Mouse (Mus musculus) thymus, postnatal 4 days (tissue): Measurements from ENCODE around the gene Tnni2.

Experiments
- DNase-seq: peaks from one replicate; pipeline ENCODE4 v3.0.0; 2021

Gene Tnni2

DNA sequence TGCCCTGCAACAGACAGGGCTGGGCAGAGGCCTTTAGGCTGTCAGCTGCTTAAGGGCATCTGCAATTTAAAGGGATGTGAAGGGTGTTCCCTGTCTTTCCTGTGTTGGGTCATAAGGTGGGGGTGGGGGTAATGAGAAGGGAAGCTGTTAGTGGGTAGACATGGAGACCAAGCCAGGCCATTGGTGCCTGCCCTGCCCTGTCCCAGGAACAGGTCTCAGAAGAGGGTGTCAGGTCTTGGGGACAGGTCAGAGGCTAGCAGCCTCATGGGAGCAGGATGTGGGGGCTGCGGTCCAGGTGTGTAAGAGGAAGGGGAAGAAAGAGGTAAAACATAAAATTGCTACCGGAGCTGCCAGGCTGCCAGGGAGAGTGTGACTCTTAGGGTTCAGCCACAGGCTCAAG is 19.8 kb downstream of the Tnni2 start:
- peak; percentile 61 for DNase-seq

- DNase-seq, result peak; percentile 58
Observed at GRCm38 (mm10) chr7:142462190-142462589, 20.6 kb downstream of the Tnni2 start.

DNA sequence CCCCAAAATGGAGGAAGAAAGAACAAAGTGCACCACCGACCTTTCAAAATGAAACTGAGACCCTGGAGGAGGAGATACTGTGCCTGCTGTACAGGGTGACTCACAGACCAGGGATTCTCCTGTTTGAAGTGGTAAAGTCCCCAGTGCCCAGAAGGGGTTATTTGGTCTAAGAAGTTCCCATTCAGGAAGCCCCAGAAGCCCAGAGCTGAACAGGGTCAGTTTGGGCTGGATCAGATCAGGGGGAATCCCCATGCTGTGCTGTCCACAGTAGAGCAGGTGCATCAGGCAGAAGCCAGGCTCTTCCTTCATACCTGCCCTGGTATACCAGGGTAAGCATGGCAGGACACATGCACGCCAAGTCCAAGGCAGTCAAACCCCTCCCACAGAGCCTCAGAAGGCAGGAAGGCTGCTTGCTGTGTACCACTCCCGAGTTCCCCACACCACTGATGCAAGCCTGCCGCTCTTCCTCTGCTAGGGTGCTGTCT is 21.0 kb downstream of the Tnni2 start:
- DNase-seq, result peak; percentile 59

DNA sequence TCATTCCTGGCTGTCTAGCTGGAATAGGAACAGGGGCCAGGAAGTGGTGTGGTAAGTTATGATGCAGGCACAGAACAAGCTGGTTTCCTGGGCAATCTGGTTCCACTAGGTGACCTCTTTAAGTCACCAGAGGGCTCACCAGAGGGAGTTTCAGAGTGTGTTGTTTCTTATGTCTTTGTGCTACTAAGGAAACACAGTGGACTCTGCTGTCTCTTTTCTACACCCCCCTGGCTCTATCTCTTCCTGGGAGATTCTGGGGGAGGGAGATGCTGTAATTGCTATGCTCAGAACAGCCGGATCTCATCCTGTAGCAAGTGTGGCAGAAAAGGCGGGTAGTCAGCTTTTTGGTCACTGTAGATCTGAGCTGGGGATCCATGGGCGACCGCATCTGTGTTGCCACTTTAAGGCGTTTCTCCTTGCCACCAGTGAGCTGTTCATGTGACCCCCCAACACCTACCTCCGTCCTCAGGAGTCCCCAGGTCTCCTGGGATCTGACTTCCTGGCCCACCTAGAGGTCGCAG is 28.6 kb downstream of the Tnni2 start:
- peak; percentile 5 for DNase-seq

GRCm38 (mm10) chr7:142470808-142471413 is 29.3 kb downstream of the Tnni2 start:
- peak; percentile 9 for DNase-seq

- DNase-seq, result peak; percentile 7
Observed at GRCm38 (mm10) chr7:142471414-142471861, 29.8 kb downstream of the Tnni2 start.

GRCm38 (mm10) chr7:142471884-142472570 is 30.4 kb downstream of the Tnni2 start:
- peak; percentile 12 for DNase-seq

DNA sequence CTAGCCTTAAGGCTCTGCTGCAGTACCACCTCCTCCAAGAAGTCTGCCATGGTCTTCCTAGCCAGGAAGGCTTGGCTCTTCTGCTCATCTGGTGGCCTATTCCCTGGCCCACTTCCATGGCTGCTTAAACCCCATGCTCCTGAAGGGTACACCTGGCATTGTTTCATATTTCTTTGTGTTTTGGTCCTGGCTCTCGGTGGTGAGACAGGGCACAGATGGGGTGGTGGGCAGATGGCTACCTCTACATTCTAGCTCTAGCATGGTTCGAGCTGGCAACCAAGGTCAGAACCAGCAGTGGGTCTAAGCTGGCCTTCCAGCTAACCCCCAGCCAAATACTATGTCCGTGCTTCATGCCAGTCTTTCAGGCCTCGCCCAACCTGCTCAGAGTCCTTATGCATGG is 31.3 kb downstream of the Tnni2 start:
- DNase-seq, result no peak

GRCm38 (mm10) chr7:142473476-142473875 is 31.9 kb downstream of the Tnni2 start:
- DNase-seq, result peak; percentile 4

DNA sequence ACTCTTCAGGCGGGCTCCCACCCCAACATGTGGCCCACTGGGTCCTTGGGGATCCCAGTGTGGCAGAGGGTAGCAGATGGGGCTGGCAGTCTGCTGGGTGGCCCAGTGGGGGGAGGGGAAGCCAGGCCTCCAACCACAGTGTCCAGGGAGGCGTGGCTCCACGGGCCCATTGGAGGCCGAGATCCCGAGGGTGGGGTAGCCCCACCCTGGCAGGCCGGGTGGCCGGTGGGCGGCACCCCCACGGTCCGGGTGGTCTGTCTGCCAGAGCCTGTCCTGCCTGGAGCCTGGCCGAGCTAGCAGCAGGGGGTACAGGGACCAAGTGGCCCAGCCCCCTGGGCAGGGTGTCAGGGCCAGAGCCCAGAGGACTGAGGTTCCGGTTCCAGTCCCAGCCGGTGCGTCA is 33.2 kb downstream of the Tnni2 start:
- DNase-seq, result peak; percentile 33

GRCm38 (mm10) chr7:142475641-142476040 is 34.0 kb downstream of the Tnni2 start:
- DNase-seq, result no peak

DNA sequence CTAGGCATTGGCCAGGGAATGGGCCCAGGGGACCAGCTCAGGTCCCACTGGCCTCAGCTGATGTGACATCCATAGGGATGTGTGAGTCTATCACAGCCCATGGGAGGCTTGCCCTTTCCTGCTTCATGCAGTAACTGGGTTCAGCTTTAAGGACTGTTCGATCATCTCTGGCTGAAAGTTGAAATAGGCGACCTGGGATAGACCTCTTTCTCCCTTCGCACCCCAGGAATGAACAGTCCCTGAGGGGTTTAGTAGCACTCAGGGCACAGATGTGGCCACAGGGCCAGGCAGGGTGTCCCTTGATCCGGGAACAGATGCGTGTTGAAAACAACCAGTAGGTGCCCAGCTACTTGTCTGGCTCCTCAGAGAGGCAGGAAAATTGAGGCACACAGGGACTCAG is 34.7 kb downstream of the Tnni2 start:
- DNase-seq, result no peak

GRCm38 (mm10) chr7:142476795-142477452 is 35.3 kb downstream of the Tnni2 start:
- DNase-seq, result no peak

DNA sequence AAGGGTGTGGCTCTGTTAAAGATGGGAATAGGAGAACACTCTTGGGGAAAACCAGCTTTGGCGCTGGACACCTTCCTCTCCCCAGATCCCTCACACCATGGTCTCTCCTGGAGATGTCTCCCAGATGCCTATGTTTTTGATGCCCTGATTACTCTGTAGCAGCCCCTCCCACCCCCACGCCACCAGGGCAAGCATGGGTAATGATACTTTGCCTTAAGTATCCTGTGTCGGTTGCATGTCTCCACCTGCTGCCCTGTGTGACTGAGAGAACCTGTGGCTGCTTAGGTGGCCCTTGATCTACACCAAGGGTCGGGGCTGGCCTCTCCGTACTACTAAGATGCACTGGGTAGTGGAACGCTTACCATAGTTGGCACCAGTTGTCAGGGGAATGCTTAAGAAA is 36.4 kb downstream of the Tnni2 start:
- DNase-seq, result no peak

DNA sequence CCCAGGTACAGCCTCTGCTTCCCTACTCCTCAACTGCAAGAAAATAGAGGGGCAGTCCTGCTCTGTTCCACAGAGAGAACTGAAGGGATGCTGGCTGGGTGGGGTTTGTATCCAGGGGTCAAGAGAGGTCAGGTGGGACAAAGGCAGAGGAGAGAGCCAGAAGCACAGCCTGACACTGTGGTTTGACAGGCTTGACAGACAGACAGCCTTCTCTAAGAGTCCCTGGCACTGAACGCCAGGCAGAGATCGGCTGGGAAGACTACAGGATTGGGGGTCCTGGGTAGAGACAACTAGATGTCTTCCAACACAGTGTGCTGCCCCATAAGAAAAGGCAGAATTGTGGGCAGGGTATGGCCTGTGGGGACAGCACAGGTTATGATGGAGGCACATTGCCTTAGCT is 37.0 kb downstream of the Tnni2 start:
- DNase-seq, result no peak

DNA sequence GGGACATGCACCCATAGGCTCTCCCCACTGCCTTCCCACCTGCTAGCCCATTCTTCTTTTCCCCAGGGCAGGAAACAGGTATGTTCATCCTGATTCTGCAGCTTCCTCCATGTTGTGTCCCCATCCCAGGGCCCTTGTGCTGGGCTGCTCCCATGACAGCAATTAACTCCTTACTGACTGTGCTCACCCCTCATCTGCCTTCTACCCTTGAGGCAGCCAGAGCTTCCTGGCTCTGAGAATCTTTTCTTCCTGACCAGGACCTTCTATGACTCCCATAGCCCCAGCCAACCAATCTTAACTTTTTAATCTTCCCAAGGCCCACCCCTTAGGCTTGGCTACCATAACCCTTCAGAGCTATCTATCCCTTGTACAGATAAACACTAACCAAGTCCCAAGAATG is 37.7 kb downstream of the Tnni2 start:
- DNase-seq, result no peak

DNA sequence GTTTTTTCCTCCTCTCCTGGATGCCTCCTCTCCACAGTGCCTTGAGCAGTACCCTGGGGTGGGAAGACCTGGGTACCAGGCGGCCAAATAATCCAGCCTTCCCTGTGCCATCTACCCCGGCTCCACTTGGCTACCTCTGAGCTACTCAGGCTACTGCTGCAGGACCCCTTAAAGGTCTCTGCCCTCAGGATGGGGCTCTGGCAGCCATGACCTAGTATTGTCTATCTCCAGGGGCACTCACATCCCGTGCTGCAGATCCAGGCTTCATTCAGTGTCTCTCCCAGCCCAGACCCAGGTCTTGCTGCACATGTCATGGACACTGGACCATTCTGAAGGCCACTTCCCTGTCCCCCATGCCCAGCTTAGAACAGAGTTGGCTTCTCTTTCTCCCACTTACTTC is 38.3 kb downstream of the Tnni2 start:
- no peak for DNase-seq

DNA sequence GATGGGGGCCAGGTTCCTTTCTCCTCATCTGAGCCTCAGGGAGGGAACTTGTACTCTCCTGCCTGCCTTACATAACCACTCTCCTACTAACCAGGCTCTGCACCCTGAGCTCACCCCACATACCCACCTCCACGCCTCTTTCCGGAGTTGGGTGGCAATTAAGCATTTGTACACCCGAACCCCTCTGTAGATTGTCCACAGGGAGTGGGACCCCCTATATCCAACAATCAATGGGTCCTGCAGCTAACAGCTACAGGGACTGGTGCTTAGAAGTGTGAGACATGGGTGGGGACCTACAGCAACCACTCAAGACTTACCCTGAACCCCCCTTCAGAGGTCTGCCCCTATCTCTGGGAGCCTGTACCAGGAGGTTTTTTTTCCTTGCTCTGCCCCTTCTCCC is 39.1 kb downstream of the Tnni2 start:
- no peak for DNase-seq

- DNase-seq, result peak; percentile 81
Observed at GRCm38 (mm10) chr7:142481186-142481567, 39.6 kb downstream of the Tnni2 start.

DNA sequence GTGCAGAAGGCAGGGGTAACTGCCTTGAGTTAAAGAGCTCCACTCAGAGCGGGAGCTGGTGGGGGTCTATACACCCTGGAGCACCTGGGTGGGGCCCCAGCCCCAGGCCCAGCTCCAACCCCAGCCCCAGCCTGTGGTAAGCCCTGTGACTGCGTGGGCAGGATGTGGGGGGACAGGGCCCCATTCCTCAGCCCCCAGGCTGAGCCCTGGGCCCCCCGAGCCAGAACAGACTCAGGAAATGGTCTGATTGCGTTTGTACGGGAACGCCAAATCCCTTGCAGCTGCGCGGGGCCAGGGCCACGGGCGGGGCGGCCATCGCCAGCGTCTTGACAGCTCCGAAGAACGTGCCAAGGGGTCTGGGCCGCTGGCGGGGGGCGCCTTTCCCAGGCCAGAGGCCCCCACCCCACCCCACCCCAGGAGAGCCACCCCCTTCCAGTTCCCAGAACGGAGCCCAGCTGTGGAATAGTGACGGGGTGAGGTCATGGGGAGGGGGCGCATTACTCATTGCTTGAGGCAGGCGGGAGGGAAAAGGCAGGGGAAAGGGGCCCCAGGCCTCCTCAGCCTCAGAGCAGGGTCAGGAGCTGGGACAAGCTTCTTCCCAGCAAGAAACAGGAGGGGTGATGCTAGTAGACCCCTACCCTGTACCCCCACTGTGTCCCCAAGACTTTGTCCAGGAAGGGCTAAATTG is 40.1 kb downstream of the Tnni2 start:
- peak; percentile 80 for DNase-seq

DNA sequence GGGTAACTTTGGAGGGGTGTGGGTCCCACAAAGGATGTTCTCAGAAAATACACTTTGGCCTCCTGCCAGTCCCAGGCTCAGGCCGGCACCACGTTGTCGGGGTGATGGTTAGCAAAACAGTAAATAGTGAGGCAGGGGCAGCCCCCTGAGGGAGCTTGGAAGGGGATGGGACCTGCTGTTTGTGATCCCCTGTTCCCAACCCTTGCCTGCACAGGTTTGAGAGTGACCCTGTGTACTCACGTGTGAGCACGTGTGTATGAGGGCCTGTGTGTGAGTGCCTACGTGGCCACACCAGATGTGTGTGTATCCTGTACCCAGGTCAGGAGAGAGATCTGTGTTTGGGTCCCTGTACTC is 40.6 kb downstream of the Tnni2 start:
- DNase-seq, result no peak

DNA sequence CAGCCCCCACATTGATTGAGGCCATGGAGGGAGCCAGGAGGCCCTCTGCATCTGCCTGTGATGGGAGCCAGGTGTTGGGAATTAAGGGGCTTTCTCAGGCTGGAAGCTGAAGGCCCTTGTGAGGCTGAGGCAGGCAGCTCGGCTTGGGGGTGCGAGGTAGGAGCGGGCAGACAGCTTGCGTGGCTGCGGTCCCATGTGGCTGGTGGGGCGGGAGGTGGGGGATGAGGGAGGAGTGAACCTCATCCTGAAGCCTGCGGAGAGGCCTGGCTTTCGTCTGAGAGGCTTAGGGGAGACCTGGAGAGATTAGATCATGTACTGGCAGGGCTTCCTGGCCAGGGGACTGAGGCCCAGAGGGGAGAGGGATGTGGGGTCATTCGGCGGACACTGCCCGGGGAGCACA is 41.5 kb downstream of the Tnni2 start:
- no peak for DNase-seq

DNA sequence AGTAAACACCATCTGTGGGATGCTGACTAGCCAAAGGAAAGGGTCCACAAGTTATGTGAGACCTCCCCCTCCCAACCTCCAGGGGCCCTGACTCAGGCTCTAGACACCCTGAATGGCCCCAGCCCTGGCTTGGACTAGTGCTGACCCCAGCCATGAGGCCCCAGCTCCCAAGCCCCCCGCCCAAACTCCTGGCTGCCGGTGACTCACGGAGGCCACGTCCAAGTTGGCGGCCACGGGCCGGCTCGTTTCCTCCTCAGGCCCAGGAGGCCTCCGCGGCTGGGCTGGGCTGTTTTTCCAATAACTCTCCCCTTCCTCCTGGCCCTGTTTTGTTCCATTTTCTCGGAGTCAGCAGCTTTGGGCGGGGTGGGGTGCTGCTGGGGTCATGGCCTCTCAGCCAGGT is 43.2 kb downstream of the Tnni2 start:
- no peak for DNase-seq
